Mouse (Mus musculus) heart, embryonic 16.5 days (tissue): ENCODE measurements around the gene Cdk13. TPM values are rescaled to one million over a fixed set of nuclear protein-coding genes. Genes with fewer than 3 reads are reported as not detected.

Experiments
- ATAC-seq: fragments of 200-750 bp; cut with Nextera tagmentation; replicated peaks from 2 replicates; pipeline ENCODE4 v1.8.0; 2017; ENCODE audit warnings: moderate number of reproducible peaks; ENCODE audit not compliant: insufficient read depth, low FRiP score; ENCODE audit errors: extremely low read depth
- H3K27ac ChIP-seq: fragments of 300-500 bp; sonication (generic); 2 replicates; pipeline ENCODE4 v1.5.1; 2014; ENCODE audit warnings: mild to moderate bottlenecking, low read length, control low read depth, moderate library complexity
- H3K27me3 ChIP-seq: fragments of 300-500 bp; sonication (generic); 2 replicates; pipeline ENCODE4 v1.6.1; 2014; ENCODE audit warnings: low read length, mixed read lengths; ENCODE audit not compliant: control insufficient read depth, insufficient read depth
- H3K36me3 ChIP-seq: fragments of 300-500 bp; sonication (generic); 2 replicates; pipeline ENCODE4 v1.6.1; 2014; ENCODE audit not compliant: control insufficient read depth, insufficient read depth
- H3K4me1 ChIP-seq: fragments of 300-500 bp; sonication (generic); 2 replicates; pipeline ENCODE4 v1.6.1; 2014; ENCODE audit warnings: low read length, mixed read lengths; ENCODE audit not compliant: control insufficient read depth, insufficient read depth
- H3K4me2 ChIP-seq: fragments of 300-500 bp; sonication (generic); 2 replicates; pipeline ENCODE4 v1.6.1; 2014; ENCODE audit warnings: low read depth, mild to moderate bottlenecking, control low read depth, low read length
- H3K4me3 ChIP-seq: fragments of 300-500 bp; sonication (generic); 2 replicates; pipeline ENCODE4 v1.5.1; 2014; ENCODE audit warnings: mild to moderate bottlenecking, control low read depth, low read length
- H3K9ac ChIP-seq: fragments of 300-500 bp; sonication (generic); 2 replicates; pipeline ENCODE4 v1.6.1; 2014; ENCODE audit warnings: low read length, control low read depth
- H3K9me3 ChIP-seq: fragments of 300-500 bp; sonication (generic); replicated peaks from 2 replicates; pipeline ENCODE4 v1.6.1; 2016; ENCODE audit warnings: low read length; ENCODE audit not compliant: control insufficient read depth
- WGBS: fragments of 180-500 bp; shearing (Covaris S2); extraction: QIAGEN DNeasy Blood & Tissue Kit; methylation state at CpG from one replicate; pipeline ENCODE4 v1.1.7; 2014; 5-methylcytosine and 5-hydroxymethylcytosine counted together
- polyA plus RNA-seq: library from polyadenylated mRNA; unstranded; fragments of >200 nt; fragmentation: Nextera tagmentation; extraction: Ambion mirVana; gene quantifications from 2 replicates; pipeline ENCODE4 v1.2.1, GENCODE M21; 2015

Gene Cdk13
- polyA plus RNA-seq, 1 experiment from 2014 or later: 10.9 TPM

DNA sequence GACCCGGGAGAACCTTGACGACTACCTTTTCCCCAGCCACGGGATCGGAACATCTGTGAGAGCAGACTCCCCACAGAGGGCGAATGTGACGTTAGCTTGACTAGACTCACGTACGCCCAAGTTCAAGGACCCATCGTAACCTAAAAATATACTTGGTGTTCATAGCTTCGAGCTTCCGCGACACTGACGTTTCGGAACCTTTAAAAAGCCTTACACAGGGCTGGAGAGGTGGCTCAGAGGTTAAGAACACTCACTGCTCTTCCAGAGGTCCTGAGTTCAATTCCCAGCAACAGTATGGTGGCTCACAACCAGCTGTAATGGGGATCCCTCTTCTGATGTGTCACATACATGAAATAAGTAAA lies 698 bp upstream of the Cdk13 start:
- peak overlapping the region; percentile 99 for H3K4me3 ChIP-seq
- no peaks in the 10 kb centered on the region for H3K9me3 ChIP-seq
- peak overlapping the region; percentile 59 for H3K4me2 ChIP-seq
- H3K9ac ChIP-seq: peak overlapping the region; percentile 77
- no peak for ATAC-seq
- peaks cover 9% of the 10 kb centered on the region for H3K4me1 ChIP-seq
- no peaks in the 10 kb centered on the region for H3K36me3 ChIP-seq
- peak overlapping the region; percentile 99 for H3K27ac ChIP-seq
- H3K27me3 ChIP-seq: no peaks in the 10 kb centered on the region
- 0% methylated on average over 14 of the region's 14 CpGs for WGBS

DNA sequence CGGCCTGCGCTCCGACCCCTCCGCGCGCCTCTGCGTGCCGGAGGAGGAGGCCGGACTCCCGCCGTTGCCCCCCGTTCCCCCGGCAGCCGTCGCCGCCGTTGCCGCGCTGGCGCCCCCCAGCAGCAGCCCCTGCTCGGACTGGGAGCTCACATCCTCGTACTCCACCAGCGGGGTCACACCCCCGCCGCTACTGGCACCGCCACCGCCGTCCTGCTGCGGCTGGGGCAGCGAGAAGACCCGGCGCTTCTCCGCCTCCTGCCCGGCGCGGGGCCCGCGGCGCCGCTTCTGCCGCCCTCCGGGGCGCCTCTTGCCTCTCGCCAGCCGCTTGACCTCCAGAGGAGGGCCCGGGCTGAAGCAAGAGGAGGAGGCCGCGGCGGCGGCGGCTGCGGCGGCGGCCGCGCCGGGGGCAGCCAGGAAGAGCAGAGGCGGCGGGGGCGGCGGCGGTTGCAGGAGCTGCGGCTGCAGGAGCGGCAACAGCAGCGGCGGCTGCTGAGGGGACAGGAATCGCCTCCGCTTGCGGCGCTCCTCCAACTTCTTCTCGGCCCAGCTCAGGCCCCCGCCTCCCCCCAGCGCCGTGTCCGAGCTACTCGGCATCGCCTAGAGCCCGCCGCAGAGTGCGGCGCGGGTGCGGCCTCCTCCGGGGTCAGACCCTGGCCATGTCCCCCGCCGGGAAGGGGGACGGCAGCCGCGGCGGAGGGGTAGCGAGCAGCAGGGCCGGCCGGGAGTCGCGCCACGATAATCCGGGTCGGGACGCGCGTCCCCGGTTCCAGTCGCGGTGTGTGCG lies 647 bp downstream of the Cdk13 start:
- Histone ChIP-seq H3K4me3 (peak overlapping the region; percentile 99), H3K4me1 (peaks cover 10% of the 10 kb centered on the region), H3K9ac (peak overlapping the region; percentile 99), H3K4me2 (peak overlapping the region; percentile 79), H3K9me3 (no peaks in the 10 kb centered on the region), H3K36me3 (no peaks in the 10 kb centered on the region), H3K27me3 (no peaks in the 10 kb centered on the region), H3K27ac (peak overlapping the region; percentile 99)
- peak; percentile 9 for ATAC-seq
- under 1% methylated on average over 92 of the region's 105 CpGs for WGBS

DNA sequence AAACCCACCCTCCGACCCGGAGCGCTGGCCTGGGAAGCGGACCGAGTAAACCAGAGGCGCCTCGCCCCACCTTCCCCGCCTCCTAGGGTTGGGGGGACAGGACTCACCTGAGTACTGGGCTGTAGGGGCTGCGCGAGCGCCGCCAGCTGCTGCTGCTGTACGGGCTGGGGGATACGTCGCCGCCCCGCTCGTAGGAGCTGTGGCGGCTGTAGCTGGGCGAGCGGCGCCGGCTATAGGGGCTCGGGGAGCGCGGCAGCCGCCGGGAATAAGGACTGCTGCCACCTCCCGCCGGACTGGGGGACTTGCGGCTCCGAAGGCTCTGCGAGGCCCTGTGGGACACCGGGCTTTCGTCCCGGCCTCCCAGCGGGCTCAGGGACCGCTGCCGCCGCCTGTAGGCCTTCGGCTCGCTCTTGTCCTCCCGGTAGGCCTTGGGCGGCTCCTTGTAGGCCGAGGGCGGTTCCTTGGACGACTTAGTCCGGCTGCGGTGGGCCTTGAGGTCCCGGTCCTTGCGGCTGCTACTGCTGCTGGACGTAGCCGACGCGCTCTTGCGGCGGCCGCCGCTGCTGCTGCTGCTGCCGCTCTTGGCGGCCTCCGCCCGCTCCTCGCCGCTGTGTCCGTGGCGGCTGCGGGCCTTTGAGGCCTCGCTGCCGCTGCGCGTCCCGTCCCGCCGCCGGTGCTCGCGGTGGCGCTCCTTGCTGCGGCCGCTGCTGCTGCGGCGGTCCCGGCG lies 1.4 kb downstream of the Cdk13 start:
- Histone ChIP-seq H3K27me3 (no peaks in the 10 kb centered on the region), H3K4me2 (peak overlapping the region; percentile 79), H3K27ac (peak overlapping the region; percentile 99), H3K36me3 (no peaks in the 10 kb centered on the region), H3K9ac (peak overlapping the region; percentile 99), H3K4me3 (peak overlapping the region; percentile 99), H3K4me1 (peaks cover 10% of the 10 kb centered on the region), H3K9me3 (no peaks in the 10 kb centered on the region)
- under 1% methylated on average over 85 of the region's 85 CpGs for WGBS
- ATAC-seq: peak; percentile 35

DNA sequence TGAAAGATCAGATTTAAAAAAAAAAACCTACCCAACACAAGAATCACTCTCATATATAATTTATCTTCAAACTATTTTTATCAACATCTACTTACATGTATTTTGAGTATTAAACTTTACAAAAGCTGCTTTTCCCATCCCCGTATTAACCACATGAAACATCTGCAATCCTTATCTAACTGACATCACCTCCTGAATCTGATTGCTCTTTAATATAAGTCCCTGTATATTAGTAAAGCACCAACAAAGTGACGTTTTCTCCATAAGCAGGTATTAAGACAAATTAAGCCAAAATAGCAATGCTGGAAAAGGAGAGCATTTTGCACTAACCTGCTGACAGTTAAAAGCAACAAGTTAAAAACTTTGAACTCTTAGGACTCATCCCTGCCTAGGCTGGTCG lies 2.0 kb downstream of the Cdk13 start:
- Histone ChIP-seq H3K27ac (peak overlapping the region; percentile 99), H3K4me1 (peaks cover 10% of the 10 kb centered on the region), H3K27me3 (no peaks in the 10 kb centered on the region), H3K9ac (peak overlapping the region; percentile 99), H3K9me3 (no peaks in the 10 kb centered on the region), H3K36me3 (no peaks in the 10 kb centered on the region), H3K4me3 (peak overlapping the region; percentile 99), H3K4me2 (peak overlapping the region; percentile 79)
- 0% methylated on average over 3 of the region's 3 CpGs for WGBS
- ATAC-seq: no peak

DNA sequence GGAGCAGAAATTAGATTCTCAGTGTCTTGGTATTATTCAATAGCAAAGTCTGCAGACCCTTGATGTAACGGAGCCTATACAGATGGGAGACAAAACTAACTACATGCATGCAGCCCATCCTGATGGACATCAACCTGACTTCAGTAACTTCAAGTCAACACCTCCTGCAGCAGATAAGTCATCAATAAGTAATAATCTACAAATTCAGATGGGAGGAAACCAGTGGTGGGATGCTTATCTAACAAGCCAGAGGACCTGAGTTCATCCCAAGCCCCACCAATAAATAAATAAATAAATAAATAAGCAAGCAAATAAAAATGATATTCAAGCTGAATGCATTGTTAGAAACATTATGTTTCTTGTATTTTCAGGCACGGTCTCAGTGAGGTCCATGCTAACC lies 5.2 kb downstream of the Cdk13 start:
- no peak for ATAC-seq
- Histone ChIP-seq H3K9me3 (no peaks in the 10 kb centered on the region), H3K9ac (no peak overlapping the region), H3K36me3 (no peaks in the 10 kb centered on the region), H3K27me3 (no peaks in the 10 kb centered on the region), H3K4me3 (no peak overlapping the region), H3K27ac (no peak overlapping the region), H3K4me2 (no peak overlapping the region), H3K4me1 (peaks cover 10% of the 10 kb centered on the region)
- WGBS: 84% methylated on average over 2 of the region's 2 CpGs

- no peak overlapping the region for H3K4me2 ChIP-seq
- no peaks in the 10 kb centered on the region for H3K9me3 ChIP-seq
- no peak overlapping the region for H3K4me3 ChIP-seq
- 80% methylated on average over 3 of the region's 3 CpGs for WGBS
- H3K36me3 ChIP-seq: no peaks in the 10 kb centered on the region
- H3K9ac ChIP-seq: no peak overlapping the region
- ATAC-seq: no peak
- peaks cover 4% of the 10 kb centered on the region; the same call in 1 of the 2 replicates for H3K4me1 ChIP-seq
- no peak overlapping the region for H3K27ac ChIP-seq
- H3K27me3 ChIP-seq: no peaks in the 10 kb centered on the region
These were observed 9.0 kb downstream of the Cdk13 start for GRCm38 (mm10) chr13:17795757-17796456.

DNA sequence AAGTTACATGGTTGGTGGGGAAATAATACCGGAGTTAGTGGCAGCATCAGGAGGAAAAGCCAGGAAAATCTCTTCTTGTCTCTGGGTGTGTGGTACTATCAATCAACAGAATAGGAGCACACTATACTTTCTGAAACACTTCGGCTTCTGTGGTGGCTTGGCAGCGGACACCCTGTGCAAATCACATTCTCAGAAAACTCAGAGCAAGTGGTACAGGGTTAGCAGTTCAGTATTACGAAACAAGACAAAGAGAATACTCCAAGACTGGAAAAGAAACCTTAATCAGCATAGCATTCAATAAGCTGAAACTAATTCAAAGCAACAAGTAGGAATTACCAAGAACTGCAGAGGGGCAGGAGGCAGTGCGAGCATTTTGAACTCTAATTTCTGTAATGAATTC lies 21.3 kb downstream of the Cdk13 start:
- no peak for ATAC-seq
- 91% methylated on average over 5 of the region's 5 CpGs for WGBS
- H3K27ac ChIP-seq: no peak overlapping the region
- H3K4me3 ChIP-seq: no peak overlapping the region
- H3K4me2 ChIP-seq: no peak overlapping the region
- H3K9me3 ChIP-seq: no peaks in the 10 kb centered on the region
- no peaks in the 10 kb centered on the region; the same call in 1 of the 2 replicates for H3K4me1 ChIP-seq
- H3K36me3 ChIP-seq: no peaks in the 10 kb centered on the region
- H3K27me3 ChIP-seq: no peaks in the 10 kb centered on the region
- no peak overlapping the region for H3K9ac ChIP-seq

GRCm38 (mm10) chr13:17779923-17780322 lies 25.0 kb downstream of the Cdk13 start:
- Histone ChIP-seq H3K4me1 (no peaks in the 10 kb centered on the region; the same call in 1 of the 2 replicates), H3K4me3 (no peak overlapping the region), H3K27me3 (no peaks in the 10 kb centered on the region), H3K9ac (no peak overlapping the region), H3K4me2 (no peak overlapping the region), H3K9me3 (0 out of 2 replicates have a peak, but pooled peaks cover 3% of the 10 kb centered on the region), H3K27ac (no peak overlapping the region), H3K36me3 (no peaks in the 10 kb centered on the region)
- ATAC-seq: no peak
- 58% methylated on average over 2 of the region's 2 CpGs for WGBS
